Comparison of ENCODE assay signal across 26 mouse cellular contexts in the genomic region with DNA sequence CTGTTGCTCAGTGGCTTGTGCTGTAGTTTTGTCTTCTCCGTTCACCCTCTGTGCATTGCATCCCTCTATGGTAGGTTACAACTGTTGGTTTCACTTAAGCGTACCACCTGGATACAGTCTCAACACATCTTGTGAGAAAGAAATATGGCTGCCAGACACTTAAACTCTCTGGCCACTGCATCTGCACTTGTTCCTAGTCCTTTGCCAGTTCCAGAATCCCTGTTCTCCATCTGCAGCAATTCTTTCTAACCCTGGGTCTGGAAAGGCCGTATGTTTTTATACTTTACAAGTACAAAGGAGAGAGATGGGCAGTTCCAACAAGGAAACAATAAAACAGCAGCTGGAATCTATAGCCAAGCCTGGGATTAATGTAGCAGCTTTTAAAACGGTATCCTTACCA.
DNase-seq lines count a peak whose midpoint lies in the region; ATAC-seq and TF ChIP-seq lines count a peak whose summit lies in the region.
"Had no signal": no experiment of that assay in that cellular context is flagged by ENCODE, and none has a peak within 500 bp of the region (broad histone marks: within the 10 kb centered on the region; RNA-seq: fewer than 3 reads in every experiment).

No protein-coding gene starts in this region.

- no peak overlapping the region for H3K9ac ChIP-seq in limb, embryonic 12.5 days (replicated peaks)
- H3K9ac ChIP-seq in limb, embryonic 14.5 days (ENCODE audit: low read depth, low read length, severe bottlenecking) = no peak overlapping the region
- H3K9ac ChIP-seq: embryonic facial prominence, embryonic 13.5 days; embryonic facial prominence, embryonic 15.5 days; forebrain, embryonic 12.5 days had no signal

- no peaks in the 10 kb centered on the region for H3K27me3 ChIP-seq in limb, embryonic 12.5 days
- no peaks in the 10 kb centered on the region for H3K27me3 ChIP-seq in limb, embryonic 10.5 days (ENCODE audit: low read depth, poor library complexity, severe bottlenecking)
- no peaks in the 10 kb centered on the region for H3K27me3 ChIP-seq in limb, embryonic 14.5 days (ENCODE audit: control insufficient read depth, insufficient read depth, low read length)
- H3K27me3 ChIP-seq: CH12.LX; embryonic facial prominence, embryonic 13.5 days; embryonic facial prominence, embryonic 15.5 days; forebrain, embryonic 12.5 days had no signal

- H3K27ac ChIP-seq in limb, embryonic 12.5 days = no peak overlapping the region
- no peak overlapping the region for H3K27ac ChIP-seq in limb, embryonic 10.5 days
- H3K27ac ChIP-seq in limb, embryonic 14.5 days (replicated peaks; ENCODE audit: low read depth, low read length) = no peak overlapping the region
- H3K27ac ChIP-seq: embryonic facial prominence, embryonic 13.5 days; embryonic facial prominence, embryonic 15.5 days; forebrain, embryonic 10.5 days; forebrain, embryonic 12.5 days had no signal

- 42% methylated on average over 4 of the region's 4 CpGs for WGBS in limb, embryonic 12.5 days
- 82% methylated on average over 4 of the region's 4 CpGs for WGBS in limb, embryonic 10.5 days
- 40% methylated on average over 4 of the region's 4 CpGs for WGBS in limb, embryonic 14.5 days

- H3K4me3 ChIP-seq in limb, embryonic 12.5 days (replicated peaks) = no peak overlapping the region
- H3K4me3 ChIP-seq in limb, embryonic 10.5 days = no peak overlapping the region
- H3K4me3 ChIP-seq in limb, embryonic 14.5 days (replicated peaks; ENCODE audit: low read length) = no peak overlapping the region
- H3K4me3 ChIP-seq: embryonic facial prominence, embryonic 13.5 days; embryonic facial prominence, embryonic 15.5 days; erythroblast, embryonic 14.5 days; forebrain, embryonic 10.5 days; forebrain, embryonic 12.5 days had no signal

- ATAC-seq in limb, embryonic 12.5 days (ENCODE audit: insufficient number of reproducible peaks, insufficient read depth, low FRiP score, low TSS enrichment, low read depth) = peak; percentile 52; the same call in 1 of the 2 replicates
- peak; percentile 28; the same call in 1 of the 2 replicates for ATAC-seq in limb, embryonic 14.5 days (ENCODE audit: low FRiP score, low read depth)
- ATAC-seq: CD4-positive, CD25-positive, alpha-beta regulatory T cell, adult 4 months; forebrain, embryonic 14.5 days; forebrain, embryonic 16.5 days had no signal

- DNase-seq in limb, embryonic 10.5 days (ENCODE audit: low spot score) = no peak
- DNase-seq in limb, embryonic 14.5 days (ENCODE audit: low spot score) = peak; percentile 15
- no peak for DNase-seq in right cerebral cortex, postnatal 25 days
- no peak for DNase-seq in MN1 (ENCODE audit: low spot score)
- DNase-seq: adrenal gland, adult 2 months; adrenal gland, postnatal 10 days; adrenal gland, postnatal 25 days; B cell, adult 2 months; cerebellum, adult 11 months; cerebellum, adult 18-20 months; cerebellum, adult 8-10 months; cerebellum, adult 9-11 months; cerebellum, postnatal 14 days; cerebellum, postnatal 36 days; embryo, embryonic 11 days had no signal

- H3K9me3 ChIP-seq in limb, embryonic 12.5 days = no peaks in the 10 kb centered on the region
- no peaks in the 10 kb centered on the region for H3K9me3 ChIP-seq in limb, embryonic 10.5 days (replicated peaks)
- no peaks in the 10 kb centered on the region for H3K9me3 ChIP-seq in limb, embryonic 14.5 days (ENCODE audit: control insufficient read depth, low read length)
- H3K9me3 ChIP-seq: embryonic facial prominence, embryonic 13.5 days; embryonic facial prominence, embryonic 15.5 days; forebrain, embryonic 10.5 days; forebrain, embryonic 12.5 days had no signal

- no peaks in the 10 kb centered on the region for H3K4me1 ChIP-seq in limb, embryonic 12.5 days (replicated peaks)
- no peaks in the 10 kb centered on the region for H3K4me1 ChIP-seq in limb, embryonic 10.5 days
- H3K4me1 ChIP-seq in limb, embryonic 14.5 days (ENCODE audit: control insufficient read depth, insufficient read depth, low read length) = no peaks in the 10 kb centered on the region
- H3K4me1 ChIP-seq: embryonic facial prominence, embryonic 13.5 days; embryonic facial prominence, embryonic 15.5 days; forebrain, embryonic 10.5 days; forebrain, embryonic 12.5 days had no signal

- no peak for TF ChIP-seq POLR2A in limb, embryonic 14.5 days (IDR thresholded peaks at IDR 0.05; ENCODE audit: borderline replicate concordance, extremely low read depth, insufficient read depth, insufficient read length)

- H3K4me2 ChIP-seq in limb, embryonic 12.5 days = no peak overlapping the region
- no peak overlapping the region for H3K4me2 ChIP-seq in limb, embryonic 14.5 days (replicated peaks; ENCODE audit: low read depth, low read length, severe bottlenecking)
- H3K4me2 ChIP-seq: embryonic facial prominence, embryonic 13.5 days; embryonic facial prominence, embryonic 15.5 days; forebrain, embryonic 12.5 days had no signal

- no peaks in the 10 kb centered on the region for H3K36me3 ChIP-seq in limb, embryonic 12.5 days
- H3K36me3 ChIP-seq in limb, embryonic 10.5 days = no peaks in the 10 kb centered on the region
- no peaks in the 10 kb centered on the region for H3K36me3 ChIP-seq in limb, embryonic 14.5 days (ENCODE audit: control insufficient read depth, insufficient read depth, low read length)
- H3K36me3 ChIP-seq: embryonic facial prominence, embryonic 13.5 days; embryonic facial prominence, embryonic 15.5 days; forebrain, embryonic 10.5 days; forebrain, embryonic 12.5 days; G1E had no signal
